Mouse (Mus musculus): Measurements from ENCODE around the gene Slc35d2. TPM values are rescaled to one million over a fixed set of nuclear protein-coding genes. Genes with fewer than 3 reads are reported as not detected.

Slc35d2 gene
- polyA plus RNA-seq, 1 experiment from 2014 or later, result 6.8 TPM

DNA sequence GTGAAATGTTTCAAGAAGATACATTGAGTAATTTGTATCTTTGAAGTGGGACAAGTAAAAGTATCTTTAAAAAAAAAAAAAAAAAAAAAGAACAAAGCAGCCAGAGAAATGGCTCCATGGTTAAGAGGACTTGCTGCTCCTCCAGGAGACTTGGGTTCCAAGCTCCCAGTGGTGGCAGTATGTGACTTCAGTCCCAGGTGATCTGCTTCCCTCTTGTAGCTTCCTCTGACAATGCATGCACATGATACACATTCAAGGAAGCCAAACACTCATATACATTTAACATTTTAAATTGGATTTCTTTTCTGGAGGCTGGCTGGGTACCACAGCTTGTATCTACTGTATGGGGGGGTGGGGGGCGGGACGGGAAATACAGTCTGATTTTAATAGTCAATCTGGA lies 25.5 kb upstream of the Slc35d2 start:
- Histone ChIP-seq H3K36me3 (ENCODE audit: control insufficient read depth, insufficient read depth, low read length) (no peaks in the 10 kb centered on the region), H3K4me3 (ENCODE audit: low read length) (no peak overlapping the region), H3K9ac (ENCODE audit: low read depth, low read length) (no peak overlapping the region), H3K4me1 (ENCODE audit: control insufficient read depth, insufficient read depth, low read length) (peaks cover 14% of the 10 kb centered on the region), H3K27ac (ENCODE audit: low read length) (no peak overlapping the region), H3K4me2 (ENCODE audit: low read depth, low read length) (no peak overlapping the region), H3K27me3 (replicated peaks; ENCODE audit: control insufficient read depth, insufficient read depth, low read length) (no peaks in the 10 kb centered on the region), H3K9me3 (ENCODE audit: control insufficient read depth, low read length) (no peaks in the 10 kb centered on the region)
- WGBS, result 62% methylated on average over 2 of the region's 2 CpGs
- no peak for ATAC-seq

DNA sequence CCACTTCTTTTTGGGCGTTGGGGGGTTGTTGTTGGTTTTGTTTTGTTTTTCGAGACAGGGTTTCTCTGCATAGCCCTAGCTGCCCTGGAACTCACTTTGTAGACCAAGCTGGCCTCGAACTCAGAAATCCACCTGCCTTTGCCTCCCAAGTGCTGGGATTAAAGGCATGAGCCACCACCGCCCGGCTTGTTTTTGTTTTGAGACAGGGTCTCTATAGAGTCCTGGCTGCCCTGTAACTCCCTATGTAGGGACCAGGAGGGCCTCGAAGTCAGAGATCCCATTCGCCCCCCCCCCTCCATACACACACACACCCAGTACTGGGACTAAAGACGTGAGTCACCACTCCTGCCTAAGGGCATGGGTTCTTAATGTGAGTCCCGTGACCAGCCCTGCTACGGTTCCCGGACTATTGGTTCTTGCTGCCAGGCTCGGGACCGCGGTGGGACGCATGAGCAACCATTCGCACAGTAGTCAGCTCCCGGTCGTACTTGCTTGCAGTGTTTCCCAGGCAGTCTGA lies 24.6 kb upstream of the Slc35d2 start:
- WGBS, result 1% methylated on average over 18 of the region's 18 CpGs
- Histone ChIP-seq H3K9me3 (ENCODE audit: control insufficient read depth, low read length) (no peaks in the 10 kb centered on the region), H3K36me3 (ENCODE audit: control insufficient read depth, insufficient read depth, low read length) (no peaks in the 10 kb centered on the region), H3K27me3 (replicated peaks; ENCODE audit: control insufficient read depth, insufficient read depth, low read length) (no peaks in the 10 kb centered on the region), H3K4me1 (ENCODE audit: control insufficient read depth, insufficient read depth, low read length) (peaks cover 14% of the 10 kb centered on the region), H3K9ac (ENCODE audit: low read depth, low read length) (peak overlapping the region; percentile 60), H3K4me2 (ENCODE audit: low read depth, low read length) (peak overlapping the region; percentile 81), H3K4me3 (ENCODE audit: low read length) (peak overlapping the region; percentile 92), H3K27ac (ENCODE audit: low read length) (peak overlapping the region; percentile 41; the same call in 1 of the 2 replicates)
- ATAC-seq, result peak; percentile 49

DNA sequence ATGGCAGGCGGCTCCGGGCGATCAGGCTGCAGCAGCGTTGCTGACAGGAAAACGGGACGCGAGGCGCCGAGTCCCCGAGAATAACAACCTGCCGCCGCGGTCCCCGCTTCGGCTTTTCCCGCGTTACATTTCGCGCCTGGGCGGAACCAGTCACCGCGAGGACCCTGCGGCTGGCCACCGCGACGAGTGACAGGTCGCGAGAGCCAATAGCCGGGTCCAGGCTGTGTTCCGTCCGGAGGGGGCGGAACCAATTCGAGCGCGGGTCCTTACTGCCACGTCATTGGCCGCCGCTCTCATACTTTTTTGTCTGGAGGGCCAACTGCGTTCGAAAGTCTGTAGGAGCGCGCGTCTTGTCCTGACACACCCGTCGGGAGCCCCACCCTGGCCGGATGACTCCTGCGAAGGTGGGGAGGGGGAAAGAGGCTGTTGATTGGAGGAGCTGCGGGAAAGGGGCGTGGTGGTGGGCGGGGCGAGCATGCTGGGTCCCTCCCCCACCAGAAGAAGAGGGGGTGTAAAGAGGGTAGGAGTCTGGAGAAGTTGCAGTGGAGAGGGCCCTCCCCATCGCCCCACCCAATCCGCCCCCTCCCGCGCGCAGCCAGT lies 24.0 kb upstream of the Slc35d2 start, which contains the start of gene Zfp367:
Gene Zfp367, minus strand, starts transcription at position 120 of the 600 bp plus-strand sequence.
- H3K9ac ChIP-seq (ENCODE audit: low read depth, low read length), result peak within 1 kb of the TSS; percentile 85
- H3K4me3 ChIP-seq (ENCODE audit: low read length), result peak within 1 kb of the TSS; percentile 92
- peak within 1 kb of the TSS; percentile 91 for H3K4me2 ChIP-seq (ENCODE audit: low read depth, low read length)
- no peaks in the 10 kb centered on the region for H3K27me3 ChIP-seq (replicated peaks; ENCODE audit: control insufficient read depth, insufficient read depth, low read length)
- peak within 1 kb of the TSS; percentile 93 for H3K27ac ChIP-seq (ENCODE audit: low read length)
- under 1% methylated on average over 54 of the region's 56 CpGs for WGBS
- H3K4me1 ChIP-seq (ENCODE audit: control insufficient read depth, insufficient read depth, low read length), result peaks cover 14% of the 10 kb centered on the region
- H3K36me3 ChIP-seq (ENCODE audit: control insufficient read depth, insufficient read depth, low read length), result no peaks in the 10 kb centered on the region
- no peaks in the 10 kb centered on the region for H3K9me3 ChIP-seq (ENCODE audit: control insufficient read depth, low read length)
- peak; percentile 96 for ATAC-seq

DNA sequence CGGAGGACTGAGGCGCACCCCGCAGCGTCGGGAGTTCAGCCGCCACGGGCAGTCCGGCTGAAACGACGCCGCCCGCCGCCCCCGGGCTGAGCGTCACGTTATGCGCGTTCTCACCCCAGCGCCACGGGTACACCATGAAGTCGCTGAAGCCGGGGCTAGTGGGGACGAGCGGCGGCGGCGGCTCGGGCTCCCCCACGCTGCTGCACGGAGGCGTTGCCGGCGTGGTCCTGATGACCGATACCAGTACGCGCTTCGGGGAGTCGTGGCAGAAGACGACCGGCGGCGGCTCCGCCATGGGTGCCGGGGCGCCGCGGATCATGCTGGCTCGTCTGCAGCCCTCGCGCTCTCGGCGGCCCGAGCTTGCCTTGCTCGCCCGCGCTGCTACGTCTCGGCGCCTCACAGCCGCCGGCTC lies 23.5 kb upstream of the Slc35d2 start:
- no peaks in the 10 kb centered on the region for H3K36me3 ChIP-seq (ENCODE audit: control insufficient read depth, insufficient read depth, low read length)
- peaks cover 14% of the 10 kb centered on the region for H3K4me1 ChIP-seq (ENCODE audit: control insufficient read depth, insufficient read depth, low read length)
- WGBS, result under 1% methylated on average over 59 of the region's 61 CpGs
- peak; percentile 20 for ATAC-seq
- peak overlapping the region; percentile 91 for H3K4me2 ChIP-seq (ENCODE audit: low read depth, low read length)
- no peaks in the 10 kb centered on the region for H3K9me3 ChIP-seq (ENCODE audit: control insufficient read depth, low read length)
- H3K27ac ChIP-seq (ENCODE audit: low read length), result peak overlapping the region; percentile 93
- peak overlapping the region; percentile 85 for H3K9ac ChIP-seq (ENCODE audit: low read depth, low read length)
- H3K4me3 ChIP-seq (ENCODE audit: low read length), result peak overlapping the region; percentile 92
- no peaks in the 10 kb centered on the region for H3K27me3 ChIP-seq (replicated peaks; ENCODE audit: control insufficient read depth, insufficient read depth, low read length)

DNA sequence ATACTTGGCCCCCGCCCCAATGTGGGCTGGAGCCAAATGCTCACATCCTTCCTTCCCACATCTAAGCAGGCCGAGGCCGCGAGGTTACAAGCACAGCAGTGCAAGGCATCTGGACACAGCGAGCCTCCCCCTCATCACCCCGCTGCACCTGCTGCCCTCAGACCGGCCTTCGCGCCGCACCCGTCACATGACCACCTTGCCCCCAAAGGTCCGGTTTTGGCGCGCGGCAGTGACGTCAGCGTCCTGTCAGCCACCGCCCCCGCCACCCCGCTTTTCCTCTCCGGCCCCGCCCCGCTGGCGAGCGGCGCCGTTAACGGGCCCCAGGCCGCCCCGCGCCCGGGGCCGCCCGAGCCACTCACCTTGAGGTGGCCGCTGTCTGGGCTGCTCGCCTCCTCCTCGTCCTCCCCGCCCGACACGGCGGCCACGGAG lies 23.1 kb upstream of the Slc35d2 start:
- Histone ChIP-seq H3K36me3 (ENCODE audit: control insufficient read depth, insufficient read depth, low read length) (no peaks in the 10 kb centered on the region), H3K4me1 (ENCODE audit: control insufficient read depth, insufficient read depth, low read length) (peaks cover 14% of the 10 kb centered on the region), H3K9ac (ENCODE audit: low read depth, low read length) (peak overlapping the region; percentile 85), H3K27me3 (replicated peaks; ENCODE audit: control insufficient read depth, insufficient read depth, low read length) (no peaks in the 10 kb centered on the region), H3K4me3 (ENCODE audit: low read length) (peak overlapping the region; percentile 92), H3K27ac (ENCODE audit: low read length) (peak overlapping the region; percentile 93), H3K9me3 (ENCODE audit: control insufficient read depth, low read length) (no peaks in the 10 kb centered on the region), H3K4me2 (ENCODE audit: low read depth, low read length) (peak overlapping the region; percentile 91)
- under 1% methylated on average over 42 of the region's 42 CpGs for WGBS
- peak; percentile 24 for ATAC-seq

DNA sequence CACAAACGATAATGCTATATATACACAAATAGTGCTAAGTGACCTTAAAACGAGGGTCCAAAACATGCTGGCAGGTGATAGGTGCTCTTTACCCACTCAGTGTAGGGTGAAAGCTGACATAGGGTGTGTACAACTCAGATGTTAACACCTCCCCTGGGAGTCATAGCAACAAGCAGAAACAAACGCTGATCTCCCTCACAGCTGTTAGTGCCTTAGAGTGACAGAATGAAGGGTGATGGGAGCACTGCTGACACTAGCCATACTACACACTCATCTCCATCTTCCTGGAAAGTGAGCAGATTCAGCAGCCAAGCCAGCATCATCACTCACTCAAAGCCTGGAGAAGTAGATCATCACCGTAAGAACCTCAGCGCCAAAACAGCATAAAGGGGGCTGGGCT lies 21.0 kb upstream of the Slc35d2 start:
- no peaks in the 10 kb centered on the region for H3K9me3 ChIP-seq (ENCODE audit: control insufficient read depth, low read length)
- ATAC-seq, result no peak
- no peak overlapping the region for H3K4me3 ChIP-seq (ENCODE audit: low read length)
- no peaks in the 10 kb centered on the region for H3K36me3 ChIP-seq (ENCODE audit: control insufficient read depth, insufficient read depth, low read length)
- H3K27ac ChIP-seq (ENCODE audit: low read length), result no peak overlapping the region
- H3K27me3 ChIP-seq (replicated peaks; ENCODE audit: control insufficient read depth, insufficient read depth, low read length), result no peaks in the 10 kb centered on the region
- no peak overlapping the region for H3K4me2 ChIP-seq (ENCODE audit: low read depth, low read length)
- WGBS, result 58% methylated on average over 5 of the region's 5 CpGs
- peaks cover 14% of the 10 kb centered on the region for H3K4me1 ChIP-seq (ENCODE audit: control insufficient read depth, insufficient read depth, low read length)
- no peak overlapping the region for H3K9ac ChIP-seq (ENCODE audit: low read depth, low read length)

DNA sequence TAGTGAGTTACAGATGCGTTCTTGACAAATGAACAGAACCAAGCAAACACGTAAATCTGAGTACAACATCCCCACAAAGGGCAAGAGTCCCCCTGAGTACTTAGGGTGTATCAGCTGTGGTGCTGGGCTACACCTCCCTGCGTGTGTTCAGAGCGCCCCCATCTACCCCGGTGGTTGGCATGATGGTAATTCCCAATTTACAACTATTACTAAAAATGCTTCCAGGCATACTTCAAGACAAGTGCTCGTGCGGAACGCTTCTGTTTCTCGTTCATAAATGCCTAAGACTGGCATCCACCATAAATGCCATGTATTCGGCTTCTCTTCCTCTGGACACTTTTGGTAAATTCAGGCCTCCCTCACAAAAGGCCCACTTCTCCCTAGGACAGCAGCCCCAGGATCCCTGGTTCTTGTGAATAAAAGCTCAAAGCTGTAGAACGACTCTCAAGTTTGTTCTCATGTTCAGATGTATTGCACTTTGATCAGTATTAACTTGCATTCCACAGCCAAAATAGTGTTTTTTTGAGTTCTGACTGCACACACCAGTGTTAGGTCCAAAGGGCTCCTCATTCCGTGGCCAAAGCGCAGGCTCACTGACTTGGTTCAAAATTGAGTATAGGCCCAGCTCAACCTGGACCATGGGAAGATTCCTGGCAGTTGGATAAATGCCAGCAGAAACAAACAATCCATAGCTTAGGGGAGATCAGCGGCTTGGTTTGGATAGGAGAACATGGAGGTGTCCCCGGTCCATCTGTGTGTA lies 628 bp upstream of the Slc35d2 start:
- Histone ChIP-seq H3K4me3 (ENCODE audit: low read length) (peak overlapping the region; percentile 64), H3K36me3 (ENCODE audit: control insufficient read depth, insufficient read depth, low read length) (no peaks in the 10 kb centered on the region), H3K9me3 (ENCODE audit: control insufficient read depth, low read length) (no peaks in the 10 kb centered on the region), H3K27ac (ENCODE audit: low read length) (peak overlapping the region; percentile 53; the same call in 1 of the 2 replicates), H3K4me1 (ENCODE audit: control insufficient read depth, insufficient read depth, low read length) (no peaks in the 10 kb centered on the region), H3K4me2 (ENCODE audit: low read depth, low read length) (peak overlapping the region; percentile 73), H3K27me3 (replicated peaks; ENCODE audit: control insufficient read depth, insufficient read depth, low read length) (no peaks in the 10 kb centered on the region), H3K9ac (ENCODE audit: low read depth, low read length) (peak overlapping the region; percentile 77)
- ATAC-seq, result peak; percentile 91
- 38% methylated on average over 15 of the region's 15 CpGs for WGBS

DNA sequence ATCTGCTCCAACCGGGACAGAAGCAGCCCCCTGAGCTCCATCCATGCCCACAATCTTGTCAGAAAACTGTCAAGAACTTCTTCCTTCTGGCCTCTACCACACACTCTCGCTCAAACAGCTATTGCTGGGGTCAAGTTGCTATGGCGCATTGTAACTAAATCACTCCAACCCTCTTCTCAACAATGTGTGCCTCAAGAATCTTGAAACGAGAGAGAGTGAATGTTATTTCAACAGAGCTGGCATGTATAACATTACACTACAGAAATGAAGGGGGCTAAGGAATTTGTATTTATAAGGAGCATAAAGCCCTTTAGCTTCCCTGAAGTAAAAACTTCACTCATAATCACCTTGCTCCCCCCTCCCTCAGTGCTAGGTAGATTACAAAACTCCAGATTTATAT lies 2.9 kb downstream of the Slc35d2 start:
- Histone ChIP-seq H3K4me2 (ENCODE audit: low read depth, low read length) (no peak overlapping the region), H3K4me3 (ENCODE audit: low read length) (no peak overlapping the region), H3K36me3 (ENCODE audit: control insufficient read depth, insufficient read depth, low read length) (no peaks in the 10 kb centered on the region), H3K9ac (ENCODE audit: low read depth, low read length) (no peak overlapping the region), H3K4me1 (ENCODE audit: control insufficient read depth, insufficient read depth, low read length) (no peaks in the 10 kb centered on the region), H3K27ac (ENCODE audit: low read length) (no peak overlapping the region), H3K9me3 (ENCODE audit: control insufficient read depth, low read length) (no peaks in the 10 kb centered on the region), H3K27me3 (replicated peaks; ENCODE audit: control insufficient read depth, insufficient read depth, low read length) (no peaks in the 10 kb centered on the region)
- WGBS, result 65% methylated on average over 4 of the region's 4 CpGs
- no peak for ATAC-seq

DNA sequence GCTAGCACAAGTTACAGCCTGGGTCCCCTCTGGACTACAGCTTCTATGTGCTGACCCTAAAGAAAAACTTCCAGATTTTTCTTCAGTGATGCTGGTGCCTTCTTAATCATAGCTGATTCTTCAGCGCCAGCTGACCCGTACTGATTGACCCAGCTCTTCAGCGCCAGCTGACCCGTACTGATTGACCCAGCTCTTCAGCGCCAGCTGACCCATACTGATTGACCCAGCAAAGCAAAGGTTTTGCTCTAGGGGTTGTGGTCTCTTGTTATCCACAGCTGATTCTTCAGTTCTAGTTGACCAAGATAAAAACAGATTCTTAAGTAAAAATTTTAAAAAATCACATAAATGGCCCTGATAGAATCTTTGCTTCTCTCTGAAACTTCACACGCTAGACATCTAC lies 4.3 kb downstream of the Slc35d2 start:
- Histone ChIP-seq H3K27ac (ENCODE audit: low read length) (no peak overlapping the region), H3K4me3 (ENCODE audit: low read length) (no peak overlapping the region), H3K4me1 (ENCODE audit: control insufficient read depth, insufficient read depth, low read length) (no peaks in the 10 kb centered on the region), H3K4me2 (ENCODE audit: low read depth, low read length) (no peak overlapping the region), H3K9me3 (ENCODE audit: control insufficient read depth, low read length) (no peaks in the 10 kb centered on the region), H3K9ac (ENCODE audit: low read depth, low read length) (no peak overlapping the region), H3K27me3 (replicated peaks; ENCODE audit: control insufficient read depth, insufficient read depth, low read length) (no peaks in the 10 kb centered on the region), H3K36me3 (ENCODE audit: control insufficient read depth, insufficient read depth, low read length) (no peaks in the 10 kb centered on the region)
- 92% methylated on average over 6 of the region's 6 CpGs for WGBS
- ATAC-seq, result no peak

Measured in intestine, embryonic 16.5 days (tissue).